Mouse (Mus musculus): ENCODE results near the gene Kmt2d.
A peak's percentile ranks its signal among the peaks of the same experiment; 100 is the strongest.

The Kmt2d gene

GRCm38 (mm10) chr15:98802926-98803325 is 68.1 kb downstream of the Kmt2d start:
- DNase-seq (ENCODE audit: low spot score in 2 of 2): no peak

- DNase-seq (ENCODE audit: low spot score in 2 of 2): peak in 1 of 2 experiments; percentile 74
These were observed 71.6 kb downstream of the Kmt2d start for GRCm38 (mm10) chr15:98799396-98799795.

- no peak for DNase-seq (ENCODE audit: low spot score in 2 of 2)
These were observed 72.1 kb downstream of the Kmt2d start for GRCm38 (mm10) chr15:98798903-98799302.

GRCm38 (mm10) chr15:98797835-98798492 is 73.0 kb downstream of the Kmt2d start:
- no peak for DNase-seq (ENCODE audit: low spot score in 2 of 2)

DNA sequence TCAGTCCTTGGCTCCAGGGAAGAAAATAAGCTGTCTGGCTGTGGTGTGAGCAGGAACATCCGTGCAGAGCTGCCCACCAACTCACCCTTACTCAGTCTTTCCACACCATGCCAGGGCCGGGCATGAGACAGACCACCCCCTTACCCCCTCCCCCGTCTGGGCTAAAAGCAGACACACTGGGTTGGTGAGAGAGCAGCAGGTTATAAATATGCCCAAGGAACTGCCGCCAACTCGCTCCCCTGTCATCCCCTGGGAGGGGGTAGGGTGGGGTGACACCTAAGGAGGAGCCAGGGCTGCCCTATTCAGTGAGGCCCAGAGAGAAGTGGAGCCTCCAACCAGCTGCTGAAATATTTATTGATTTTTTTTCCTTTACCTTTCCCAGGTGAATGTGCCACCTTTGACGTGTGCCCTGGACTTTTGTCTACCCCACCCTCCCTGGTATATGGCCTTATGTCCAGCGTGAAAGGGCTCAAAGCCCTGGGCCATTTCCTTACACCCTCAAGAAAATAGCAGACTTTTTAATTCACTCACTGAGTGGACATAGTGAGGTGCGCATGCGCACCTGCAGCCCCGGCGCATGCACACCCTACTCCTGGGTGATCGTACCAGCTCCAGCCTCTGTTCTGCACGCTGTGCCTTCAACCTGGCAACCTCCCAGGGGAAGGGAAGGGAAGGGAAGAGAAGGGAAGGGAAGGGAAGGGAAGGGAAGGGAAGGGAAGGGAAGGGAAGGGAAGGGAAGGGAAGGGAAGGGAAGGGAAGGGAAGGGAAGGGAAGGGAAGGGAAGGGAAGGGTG is 74.0 kb downstream of the Kmt2d start:
- DNase-seq (ENCODE audit: low spot score in 2 of 2): no peak

DNA sequence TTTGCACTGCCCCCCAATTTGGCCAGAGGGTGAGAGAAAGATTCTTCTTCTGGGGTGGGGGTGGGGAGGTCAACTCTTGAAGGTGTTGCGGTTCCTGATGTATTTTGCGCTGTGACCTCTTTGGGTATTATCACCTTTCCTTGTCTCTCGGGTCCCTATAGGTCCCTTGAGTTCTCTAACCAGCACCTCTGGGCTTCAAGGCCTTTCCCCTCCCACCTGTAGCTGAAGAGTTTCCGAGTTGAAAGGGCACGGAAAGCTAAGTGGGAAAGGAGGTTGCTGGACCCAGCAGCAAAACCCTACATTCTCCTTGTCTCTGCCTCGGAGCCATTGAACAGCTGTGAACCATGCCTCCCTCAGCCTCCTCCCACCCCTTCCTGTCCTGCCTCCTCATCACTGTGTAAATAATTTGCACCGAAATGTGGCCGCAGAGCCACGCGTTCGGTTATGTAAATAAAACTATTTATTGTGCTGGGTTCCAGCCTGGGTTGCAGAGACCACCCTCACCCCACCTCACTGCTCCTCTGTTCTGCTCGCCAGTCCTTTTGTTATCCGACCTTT is 77.8 kb downstream of the Kmt2d start:
- no peak for DNase-seq (ENCODE audit: low spot score in 2 of 2)

GRCm38 (mm10) chr15:98792233-98793020 is 78.6 kb downstream of the Kmt2d start:
- DNase-seq (ENCODE audit: low spot score in 2 of 2): no peak

GRCm38 (mm10) chr15:98791771-98792170 is 79.2 kb downstream of the Kmt2d start:
- no peak for DNase-seq (ENCODE audit: low spot score in 2 of 2)

- no peak for DNase-seq (ENCODE audit: low spot score in 2 of 2)
These were observed 79.8 kb downstream of the Kmt2d start for GRCm38 (mm10) chr15:98791221-98791620.

- no peak for DNase-seq (ENCODE audit: low spot score in 2 of 2)
These were observed 80.2 kb downstream of the Kmt2d start for GRCm38 (mm10) chr15:98790761-98791160.

- peak; percentile 38 to 75 for DNase-seq (ENCODE audit: low spot score in 2 of 2)
These were observed 81.1 kb downstream of the Kmt2d start, which contains the start of gene Wnt1 for GRCm38 (mm10) chr15:98789661-98790535. TSS of gene Wnt1 (plus strand) at chr15:98789857.

GRCm38 (mm10) chr15:98788972-98789660 is 81.9 kb downstream of the Kmt2d start:
- DNase-seq (ENCODE audit: low spot score in 2 of 2): no peak

GRCm38 (mm10) chr15:98787930-98788329 is 83.1 kb downstream of the Kmt2d start:
- DNase-seq (ENCODE audit: low spot score in 2 of 2): no peak

DNA sequence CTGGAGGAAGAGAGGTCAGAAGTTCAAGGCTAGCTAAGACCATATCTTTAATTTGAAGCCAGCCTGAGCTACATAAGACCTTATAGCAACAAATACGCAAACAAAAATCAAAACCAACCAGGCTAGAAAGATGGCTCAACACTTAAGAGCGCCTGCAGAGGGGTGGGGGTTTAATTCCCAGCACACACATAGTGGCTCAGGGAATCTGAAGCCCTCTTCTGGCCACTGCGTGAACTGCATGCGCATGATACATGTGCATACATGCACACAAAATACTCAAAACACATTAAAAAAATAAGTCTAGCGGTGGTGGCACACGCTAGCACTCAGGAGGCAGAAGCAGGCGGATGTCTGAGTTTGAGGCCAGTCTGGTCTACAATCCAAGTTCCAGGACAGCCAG is 85.3 kb downstream of the Kmt2d start:
- DNase-seq (ENCODE audit: low spot score in 2 of 2): no peak
